Mouse (Mus musculus) liver, adult 2 months (tissue): ENCODE data around the gene Troap.

Experiments used
- CTCF ChIP-seq: fragments of 200-500 bp; IDR thresholded peaks from 2 replicates; pipeline ENCODE4 v1.5.1; 2011; ENCODE audit warnings: low read depth, low read length, control low read depth
- POLR2A ChIP-seq: fragments of 200-500 bp; IDR thresholded peaks from 2 replicates; pipeline ENCODE4 v1.6.1; 2011; ENCODE audit warnings: low read length, control low read depth; ENCODE audit not compliant: insufficient read depth; ENCODE audit errors: extremely low read depth

DNA sequence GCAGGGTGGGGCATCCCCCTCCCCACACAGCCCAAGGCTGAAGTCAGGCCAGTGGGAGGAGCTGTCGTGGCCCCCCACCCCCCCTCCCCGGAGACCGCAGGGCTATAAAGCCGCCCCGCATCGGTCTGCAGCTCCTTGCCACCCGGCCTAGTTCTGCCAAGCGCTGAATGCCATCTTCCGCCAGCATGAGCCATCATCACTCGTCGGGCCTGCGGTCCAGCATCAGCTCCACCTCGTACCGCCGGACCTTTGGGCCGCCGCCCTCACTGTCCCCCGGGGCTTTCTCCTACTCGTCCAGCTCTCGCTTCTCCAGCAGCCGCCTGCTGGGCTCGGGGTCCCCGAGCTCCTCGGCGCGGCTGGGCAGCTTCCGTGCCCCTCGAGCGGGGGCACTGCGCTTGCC, 19.3 kb upstream of the Troap start, which contains the start of gene Prph:
- TF ChIP-seq CTCF = no peak
- no peak for TF ChIP-seq POLR2A
